Mouse (Mus musculus) liver, adult 2 months (tissue): ENCODE measurements around the gene Fgfr2. TPM values are rescaled to one million over a fixed set of nuclear protein-coding genes. Genes with fewer than 3 reads are reported as not detected.

Experiments
- DNase-seq: peaks from one replicate; pipeline ENCODE4 v3.0.0-alpha.2; 2011; ENCODE audit warnings: low read depth, low spot score; ENCODE audit errors: extremely low read depth
- H3K27ac ChIP-seq: fragments of 200-500 bp; replicated peaks from 2 replicates; pipeline ENCODE4 v1.5.1; 2012; ENCODE audit warnings: low read depth, mild to moderate bottlenecking, control low read depth, inconsistent platforms, low read length; ENCODE audit not compliant: insufficient read depth
- H3K27me3 ChIP-seq: fragments of 200-500 bp; 2 replicates; pipeline ENCODE4 v1.6.1; 2012; ENCODE audit warnings: mild to moderate bottlenecking, moderate library complexity, low read length, inconsistent platforms; ENCODE audit not compliant: control insufficient read depth, insufficient read depth
- H3K36me3 ChIP-seq: fragments of 200-500 bp; 2 replicates; pipeline ENCODE4 v1.6.1; 2012; ENCODE audit warnings: low read length, inconsistent platforms; ENCODE audit not compliant: control insufficient read depth, insufficient read depth
- H3K4me1 ChIP-seq: fragments of 200-500 bp; 2 replicates; pipeline ENCODE4 v1.6.1; 2011; ENCODE audit warnings: low read length; ENCODE audit not compliant: control insufficient read depth, insufficient read depth
- H3K4me3 ChIP-seq: fragments of 200-500 bp; 2 replicates; pipeline ENCODE4 v1.5.1; 2011; ENCODE audit warnings: low read depth, mild to moderate bottlenecking, control low read depth, low read length, moderate library complexity; ENCODE audit not compliant: insufficient read depth
- H3K79me2 ChIP-seq: fragments of 200-500 bp; 2 replicates; pipeline ENCODE4 v1.6.1; 2012; ENCODE audit warnings: inconsistent platforms, mild to moderate bottlenecking, low read length, moderate library complexity; ENCODE audit not compliant: control insufficient read depth, insufficient read depth
- H3K9ac ChIP-seq: fragments of 200-500 bp; 2 replicates; pipeline ENCODE4 v1.6.1; 2012; ENCODE audit warnings: low read depth, mild to moderate bottlenecking, control low read depth, inconsistent platforms, low read length
- CTCF ChIP-seq: fragments of 200-500 bp; IDR thresholded peaks from 2 replicates; pipeline ENCODE4 v1.5.1; 2011; ENCODE audit warnings: low read depth, low read length, control low read depth
- POLR2A ChIP-seq: fragments of 200-500 bp; IDR thresholded peaks from 2 replicates; pipeline ENCODE4 v1.6.1; 2011; ENCODE audit warnings: low read length, control low read depth; ENCODE audit not compliant: insufficient read depth; ENCODE audit errors: extremely low read depth
- WGBS: fragments of 180-500 bp; shearing (Covaris S2); methylation state at CpG from one replicate; pipeline ENCODE4 v1.1.7; 2018; 5-methylcytosine and 5-hydroxymethylcytosine counted together
- polyA plus RNA-seq: library from polyadenylated mRNA; depleted of rRNA; stranded (reverse); fragments of >200 nt; gene quantifications from 2 replicates; pipeline ENCODE4 v1.2.3, GENCODE M21; 2012
- total RNA-seq: library from RNA; depleted of rRNA; stranded (reverse); fragments of >200 nt; gene quantifications from 2 replicates; pipeline ENCODE4 v1.2.3, GENCODE M21; 2014

Gene Fgfr2
- total and polyA plus RNA-seq, 2 experiments, result 16.7 to 35.2 TPM

GRCm38 (mm10) chr7:130563276-130563675, 2559.9 kb downstream of the Fgfr2 start:
- Histone ChIP-seq H3K36me3 (no peaks in the 10 kb centered on the region), H3K27me3 (no peaks in the 10 kb centered on the region), H3K79me2 (no peaks in the 10 kb centered on the region), H3K4me1 (no peaks in the 10 kb centered on the region), H3K4me3 (no peak overlapping the region), H3K9ac (no peak overlapping the region), H3K27ac (no peak overlapping the region)
- no peak for DNase-seq
- 95% methylated on average over 4 of the region's 4 CpGs for WGBS
- TF ChIP-seq POLR2A, result no peak
- no peak for TF ChIP-seq CTCF

GRCm38 (mm10) chr7:130560933-130561332, 2562.2 kb downstream of the Fgfr2 start:
- H3K9ac ChIP-seq, result no peak overlapping the region
- 75% methylated on average over 1 of the region's 1 CpGs for WGBS
- H3K27me3 ChIP-seq, result no peaks in the 10 kb centered on the region
- H3K4me3 ChIP-seq, result no peak overlapping the region
- TF ChIP-seq CTCF (no peak), POLR2A (no peak)
- H3K79me2 ChIP-seq, result no peaks in the 10 kb centered on the region
- H3K27ac ChIP-seq, result no peak overlapping the region
- no peak for DNase-seq
- H3K36me3 ChIP-seq, result no peaks in the 10 kb centered on the region
- no peaks in the 10 kb centered on the region for H3K4me1 ChIP-seq

DNA sequence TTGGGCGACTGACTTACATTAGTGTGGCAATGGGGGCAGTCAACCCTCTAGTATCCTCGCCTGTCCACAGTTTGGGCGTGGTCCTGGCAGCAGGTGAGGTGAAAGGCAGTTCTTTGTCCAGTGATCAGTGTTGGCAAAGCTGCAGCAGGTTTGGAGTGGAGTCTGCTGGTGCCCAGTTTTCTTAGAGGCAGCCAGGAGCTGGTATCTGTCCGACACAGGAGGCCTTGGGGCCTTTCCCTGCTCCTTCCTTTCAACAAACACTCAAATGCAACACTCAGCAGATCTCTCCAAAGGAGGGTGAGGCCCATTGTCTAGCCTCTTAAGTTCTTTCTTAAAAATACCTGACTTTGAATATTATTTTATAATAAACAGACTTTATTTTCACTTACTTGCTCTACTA, 2564.6 kb downstream of the Fgfr2 start:
- Histone ChIP-seq H3K27me3 (no peaks in the 10 kb centered on the region), H3K4me1 (no peaks in the 10 kb centered on the region), H3K4me3 (no peak overlapping the region), H3K27ac (no peak overlapping the region), H3K9ac (no peak overlapping the region), H3K79me2 (no peaks in the 10 kb centered on the region), H3K36me3 (no peaks in the 10 kb centered on the region)
- WGBS, result 91% methylated on average over 4 of the region's 4 CpGs
- no peak for DNase-seq
- TF ChIP-seq POLR2A (no peak), CTCF (no peak)

DNA sequence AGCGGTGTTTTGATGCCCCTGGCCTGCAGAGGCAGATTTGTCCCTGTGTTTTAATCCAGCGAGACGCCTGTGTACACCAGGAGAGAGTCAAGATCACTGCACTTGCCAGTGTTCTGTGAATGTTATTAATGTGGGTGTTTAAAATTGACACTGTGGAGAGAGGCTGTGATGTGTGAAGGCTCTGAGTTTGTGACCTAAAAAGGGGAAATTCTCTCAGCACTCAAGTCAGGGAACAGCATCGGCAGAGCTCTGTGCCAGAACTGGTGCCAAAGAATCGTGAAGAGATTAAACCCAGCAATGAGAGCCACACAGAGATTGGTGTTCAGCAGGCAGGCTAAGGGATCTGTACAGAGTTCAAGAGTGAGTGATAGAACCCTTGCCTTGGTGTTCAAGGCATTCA, 2567.6 kb downstream of the Fgfr2 start:
- H3K36me3 ChIP-seq, result no peaks in the 10 kb centered on the region
- 84% methylated on average over 5 of the region's 5 CpGs for WGBS
- no peak overlapping the region for H3K9ac ChIP-seq
- no peak for TF ChIP-seq CTCF
- TF ChIP-seq POLR2A, result no peak
- no peak for DNase-seq
- no peaks in the 10 kb centered on the region for H3K79me2 ChIP-seq
- no peak overlapping the region for H3K4me3 ChIP-seq
- no peak overlapping the region for H3K27ac ChIP-seq
- no peaks in the 10 kb centered on the region for H3K27me3 ChIP-seq
- no peaks in the 10 kb centered on the region for H3K4me1 ChIP-seq

DNA sequence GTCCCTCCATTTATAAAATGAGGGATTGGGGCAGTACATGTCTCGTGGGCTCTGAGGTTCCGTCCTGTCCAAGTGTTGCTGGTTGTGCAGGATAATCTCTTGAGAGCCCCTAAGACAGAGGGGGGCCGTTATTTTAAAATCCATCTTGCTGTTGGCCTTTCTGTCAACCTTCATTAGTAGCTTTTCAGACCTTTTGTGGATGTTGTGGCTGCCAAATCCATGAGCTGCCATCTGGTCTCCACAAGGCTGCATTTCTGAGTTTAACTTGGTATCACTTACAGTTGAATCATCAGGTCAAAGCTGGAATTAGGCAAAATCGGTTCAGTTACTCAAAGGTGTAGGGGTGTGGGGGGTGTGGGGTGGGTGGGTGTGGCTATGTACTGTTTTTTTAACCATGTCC, 2569.8 kb downstream of the Fgfr2 start:
- Histone ChIP-seq H3K9ac (no peak overlapping the region), H3K4me1 (no peaks in the 10 kb centered on the region), H3K79me2 (no peaks in the 10 kb centered on the region), H3K27me3 (no peaks in the 10 kb centered on the region), H3K36me3 (no peaks in the 10 kb centered on the region), H3K4me3 (no peak overlapping the region), H3K27ac (no peak overlapping the region)
- 85% methylated on average over 4 of the region's 4 CpGs for WGBS
- DNase-seq, result no peak
- no peak for TF ChIP-seq CTCF
- no peak for TF ChIP-seq POLR2A

DNA sequence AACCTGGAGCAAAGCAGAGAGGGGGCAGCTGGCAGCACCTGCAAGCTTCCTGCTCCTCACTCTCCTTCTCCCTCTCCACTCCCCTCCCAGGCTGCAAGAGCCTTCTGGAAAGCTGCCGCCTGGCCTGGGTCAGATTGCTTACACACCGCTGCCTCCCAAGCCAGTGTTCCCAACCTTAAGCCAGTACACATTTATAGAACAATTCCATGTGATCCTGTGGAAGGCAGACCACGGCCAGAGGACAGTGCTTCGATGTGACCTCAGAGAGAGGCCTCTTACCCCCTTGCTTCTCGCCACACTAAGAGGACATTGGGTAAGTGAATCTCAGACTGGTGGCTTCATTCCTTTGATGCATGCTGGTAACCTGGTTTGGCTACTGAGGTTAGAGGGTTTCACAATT, 2570.4 kb downstream of the Fgfr2 start:
- Histone ChIP-seq H3K79me2 (no peaks in the 10 kb centered on the region), H3K36me3 (no peaks in the 10 kb centered on the region), H3K4me3 (no peak overlapping the region), H3K4me1 (no peaks in the 10 kb centered on the region), H3K27ac (no peak overlapping the region), H3K9ac (no peak overlapping the region), H3K27me3 (no peaks in the 10 kb centered on the region)
- WGBS, result 85% methylated on average over 5 of the region's 5 CpGs
- TF ChIP-seq POLR2A (no peak), CTCF (no peak)
- no peak for DNase-seq
